Mouse (Mus musculus): ENCODE data around the gene Erc2. TPM values are rescaled to one million over a fixed set of nuclear protein-coding genes. Genes with fewer than 3 reads are reported as not detected.

Erc2 gene
- polyA plus RNA-seq, 1 experiment from 2014 or later = 13.1 TPM

GRCm38 (mm10) chr14:27674096-27674495, 51.9 kb downstream of the Erc2 start:
- H3K9me3 ChIP-seq (ENCODE audit: control insufficient read depth, low read length) = no peaks in the 10 kb centered on the region
- no peak overlapping the region for H3K4me2 ChIP-seq (ENCODE audit: low read depth)
- ATAC-seq (ENCODE audit: insufficient read depth, low FRiP score, low TSS enrichment) (no peak), DNase-seq (ENCODE audit: low spot score) (no peak)
- no peaks in the 10 kb centered on the region for H3K36me3 ChIP-seq (ENCODE audit: control insufficient read depth, insufficient read depth, low read length)
- 67% methylated on average over 4 of the region's 4 CpGs for WGBS
- H3K27me3 ChIP-seq (ENCODE audit: control insufficient read depth, insufficient read depth, low read length) = no peaks in the 10 kb centered on the region
- H3K9ac ChIP-seq (ENCODE audit: low read length) = no peak overlapping the region
- no peak overlapping the region for H3K27ac ChIP-seq (ENCODE audit: low read depth, low read length)
- no peak overlapping the region for H3K4me3 ChIP-seq (ENCODE audit: low read depth, low read length)
- H3K4me1 ChIP-seq (ENCODE audit: control insufficient read depth, insufficient read depth, low read length) = no peaks in the 10 kb centered on the region

DNA sequence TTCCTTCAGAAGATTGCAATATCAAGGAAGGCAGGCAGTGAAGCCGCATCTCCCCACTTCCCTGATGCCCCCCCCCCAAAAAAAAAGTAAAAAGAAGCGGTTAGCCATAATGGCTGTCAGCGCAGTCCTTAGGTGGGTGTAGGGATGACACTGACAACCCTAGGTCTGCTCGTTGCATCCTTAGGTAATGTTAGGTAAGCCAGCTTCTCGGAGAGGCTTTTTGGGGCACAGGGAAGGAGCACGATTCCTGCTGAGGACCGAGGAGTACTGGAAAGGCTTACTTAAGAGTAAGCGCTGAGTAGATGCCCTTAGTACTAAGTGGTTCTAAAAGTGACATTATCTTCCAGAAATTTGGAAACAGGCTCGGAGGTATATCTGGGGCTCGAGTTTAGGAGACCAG, 52.3 kb downstream of the Erc2 start:
- Histone ChIP-seq H3K27ac (ENCODE audit: low read depth, low read length) (no peak overlapping the region), H3K36me3 (ENCODE audit: control insufficient read depth, insufficient read depth, low read length) (no peaks in the 10 kb centered on the region), H3K9me3 (ENCODE audit: control insufficient read depth, low read length) (no peaks in the 10 kb centered on the region), H3K4me2 (ENCODE audit: low read depth) (no peak overlapping the region), H3K4me3 (ENCODE audit: low read depth, low read length) (no peak overlapping the region), H3K4me1 (ENCODE audit: control insufficient read depth, insufficient read depth, low read length) (no peaks in the 10 kb centered on the region), H3K9ac (ENCODE audit: low read length) (no peak overlapping the region), H3K27me3 (ENCODE audit: control insufficient read depth, insufficient read depth, low read length) (no peaks in the 10 kb centered on the region)
- no peak for ATAC-seq (ENCODE audit: insufficient read depth, low FRiP score, low TSS enrichment)
- no peak for DNase-seq (ENCODE audit: low spot score)
- 88% methylated on average over 10 of the region's 10 CpGs for WGBS

DNA sequence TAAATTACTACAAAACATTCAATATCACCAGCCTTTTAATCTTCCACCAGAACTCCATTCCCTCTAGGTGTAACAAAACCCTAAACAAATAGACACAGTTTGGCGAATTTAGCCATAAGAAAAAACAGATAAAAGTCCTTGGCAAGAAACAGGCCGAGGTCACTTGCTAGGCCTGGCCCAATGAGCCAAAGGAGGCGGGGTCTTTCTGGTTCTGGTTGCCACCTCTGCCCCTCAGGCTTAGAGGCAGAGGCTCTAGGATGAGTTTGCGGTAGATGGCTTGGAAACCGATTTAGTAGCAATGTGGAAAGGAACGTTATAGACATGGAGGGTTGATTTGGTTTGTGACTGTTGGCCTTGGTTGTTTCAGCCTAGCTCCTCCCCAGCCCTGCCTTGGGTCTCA, 52.8 kb downstream of the Erc2 start:
- H3K27ac ChIP-seq (ENCODE audit: low read depth, low read length) = no peak overlapping the region
- DNase-seq (ENCODE audit: low spot score) = no peak
- ATAC-seq (ENCODE audit: insufficient read depth, low FRiP score, low TSS enrichment) = no peak

GRCm38 (mm10) chr14:27682368-27683052, 60.3 kb downstream of the Erc2 start:
- Histone ChIP-seq H3K27me3 (ENCODE audit: control insufficient read depth, insufficient read depth, low read length) (no peaks in the 10 kb centered on the region), H3K9ac (ENCODE audit: low read length) (no peak overlapping the region), H3K36me3 (ENCODE audit: control insufficient read depth, insufficient read depth, low read length) (no peaks in the 10 kb centered on the region), H3K4me3 (ENCODE audit: low read depth, low read length) (no peak overlapping the region), H3K4me1 (ENCODE audit: control insufficient read depth, insufficient read depth, low read length) (no peaks in the 10 kb centered on the region), H3K27ac (ENCODE audit: low read depth, low read length) (no peak overlapping the region), H3K4me2 (ENCODE audit: low read depth) (no peak overlapping the region), H3K9me3 (ENCODE audit: control insufficient read depth, low read length) (no peaks in the 10 kb centered on the region)
- no peak for ATAC-seq (ENCODE audit: insufficient read depth, low FRiP score, low TSS enrichment)
- 88% methylated on average over 3 of the region's 3 CpGs for WGBS
- no peak for DNase-seq (ENCODE audit: low spot score)

More for the DNA sequence above, 52.8 kb downstream of the Erc2 start:
- no peaks in the 10 kb centered on the region for H3K4me1 ChIP-seq (ENCODE audit: control insufficient read depth, insufficient read depth, low read length)
- no peaks in the 10 kb centered on the region for H3K36me3 ChIP-seq (ENCODE audit: control insufficient read depth, insufficient read depth, low read length)
- H3K9ac ChIP-seq (ENCODE audit: low read length) = no peak overlapping the region
- 90% methylated on average over 6 of the region's 6 CpGs for WGBS
- no peak overlapping the region for H3K4me3 ChIP-seq (ENCODE audit: low read depth, low read length)
- no peaks in the 10 kb centered on the region for H3K9me3 ChIP-seq (ENCODE audit: control insufficient read depth, low read length)
- no peak overlapping the region for H3K4me2 ChIP-seq (ENCODE audit: low read depth)
- no peaks in the 10 kb centered on the region for H3K27me3 ChIP-seq (ENCODE audit: control insufficient read depth, insufficient read depth, low read length)

- WGBS = 94% methylated on average over 7 of the region's 7 CpGs
- Histone ChIP-seq H3K27ac (ENCODE audit: low read depth, low read length) (no peak overlapping the region), H3K4me2 (ENCODE audit: low read depth) (no peak overlapping the region), H3K36me3 (ENCODE audit: control insufficient read depth, insufficient read depth, low read length) (no peaks in the 10 kb centered on the region), H3K9ac (ENCODE audit: low read length) (no peak overlapping the region), H3K4me3 (ENCODE audit: low read depth, low read length) (no peak overlapping the region), H3K4me1 (ENCODE audit: control insufficient read depth, insufficient read depth, low read length) (no peaks in the 10 kb centered on the region), H3K27me3 (ENCODE audit: control insufficient read depth, insufficient read depth, low read length) (no peaks in the 10 kb centered on the region), H3K9me3 (ENCODE audit: control insufficient read depth, low read length) (no peaks in the 10 kb centered on the region)
- DNase-seq (ENCODE audit: low spot score) = no peak
- no peak for ATAC-seq (ENCODE audit: insufficient read depth, low FRiP score, low TSS enrichment)
Measured at GRCm38 (mm10) chr14:27695781-27696180, 73.6 kb downstream of the Erc2 start.

DNA sequence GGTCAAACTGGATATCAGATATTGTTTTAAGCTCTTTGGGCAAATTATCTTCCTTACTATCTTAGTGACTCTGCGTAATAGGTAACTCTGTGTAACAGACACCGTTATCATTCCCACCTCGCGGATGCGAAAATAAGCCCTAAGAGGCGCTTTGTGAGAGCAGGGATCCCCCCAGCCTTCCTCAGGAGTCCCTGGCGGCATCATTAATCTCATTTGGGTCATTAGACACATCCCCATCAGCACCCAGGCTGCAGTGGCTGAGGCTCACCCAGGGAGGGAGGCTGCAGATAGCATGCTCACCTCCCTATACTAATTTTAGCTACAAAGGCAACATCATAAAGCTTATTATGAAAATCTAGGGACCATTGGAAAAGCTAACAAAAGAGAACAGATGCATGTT, 95.1 kb downstream of the Erc2 start:
- ATAC-seq (ENCODE audit: insufficient read depth, low FRiP score, low TSS enrichment) (no peak), DNase-seq (ENCODE audit: low spot score) (no peak)
- H3K27me3 ChIP-seq (ENCODE audit: control insufficient read depth, insufficient read depth, low read length) = no peaks in the 10 kb centered on the region
- 87% methylated on average over 7 of the region's 7 CpGs for WGBS
- H3K9ac ChIP-seq (ENCODE audit: low read length) = no peak overlapping the region
- H3K36me3 ChIP-seq (ENCODE audit: control insufficient read depth, insufficient read depth, low read length) = no peaks in the 10 kb centered on the region
- H3K9me3 ChIP-seq (ENCODE audit: control insufficient read depth, low read length) = no peaks in the 10 kb centered on the region
- no peak overlapping the region for H3K4me3 ChIP-seq (ENCODE audit: low read depth, low read length)
- no peaks in the 10 kb centered on the region for H3K4me1 ChIP-seq (ENCODE audit: control insufficient read depth, insufficient read depth, low read length)
- no peak overlapping the region for H3K27ac ChIP-seq (ENCODE audit: low read depth, low read length)
- H3K4me2 ChIP-seq (ENCODE audit: low read depth) = no peak overlapping the region

DNA sequence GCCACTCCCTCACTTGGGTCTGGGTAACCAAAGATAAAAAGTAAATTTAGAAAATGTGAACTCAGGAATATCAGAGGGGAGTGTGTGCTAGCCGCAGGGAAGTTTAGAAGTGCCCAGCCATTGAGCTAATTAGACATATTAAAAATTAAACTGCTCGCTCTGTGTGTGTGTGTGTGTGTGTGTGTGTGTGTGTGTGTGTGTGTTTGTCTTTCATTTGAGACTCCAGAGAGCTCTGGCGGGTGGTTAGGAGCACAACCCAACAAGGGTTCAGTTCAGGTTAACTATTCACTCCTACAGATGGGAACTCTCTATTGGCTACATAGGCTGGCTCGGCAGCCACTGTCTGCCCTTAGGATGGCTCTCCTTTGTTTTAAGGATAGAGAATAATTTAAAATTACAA, 97.4 kb downstream of the Erc2 start:
- no peaks in the 10 kb centered on the region for H3K36me3 ChIP-seq (ENCODE audit: control insufficient read depth, insufficient read depth, low read length)
- no peak overlapping the region for H3K9ac ChIP-seq (ENCODE audit: low read length)
- no peak overlapping the region for H3K4me3 ChIP-seq (ENCODE audit: low read depth, low read length)
- H3K9me3 ChIP-seq (ENCODE audit: control insufficient read depth, low read length) = no peaks in the 10 kb centered on the region
- no peak overlapping the region for H3K27ac ChIP-seq (ENCODE audit: low read depth, low read length)
- ATAC-seq (ENCODE audit: insufficient read depth, low FRiP score, low TSS enrichment) = no peak
- H3K4me1 ChIP-seq (ENCODE audit: control insufficient read depth, insufficient read depth, low read length) = no peaks in the 10 kb centered on the region
- H3K4me2 ChIP-seq (ENCODE audit: low read depth) = no peak overlapping the region
- DNase-seq (ENCODE audit: low spot score) = no peak
- no peaks in the 10 kb centered on the region for H3K27me3 ChIP-seq (ENCODE audit: control insufficient read depth, insufficient read depth, low read length)
- 77% methylated on average over 4 of the region's 4 CpGs for WGBS

- Histone ChIP-seq H3K27ac (ENCODE audit: low read depth, low read length) (no peak overlapping the region), H3K4me2 (ENCODE audit: low read depth) (no peak overlapping the region), H3K9me3 (ENCODE audit: control insufficient read depth, low read length) (no peaks in the 10 kb centered on the region), H3K4me1 (ENCODE audit: control insufficient read depth, insufficient read depth, low read length) (no peaks in the 10 kb centered on the region), H3K4me3 (ENCODE audit: low read depth, low read length) (no peak overlapping the region), H3K27me3 (ENCODE audit: control insufficient read depth, insufficient read depth, low read length) (no peaks in the 10 kb centered on the region), H3K36me3 (ENCODE audit: control insufficient read depth, insufficient read depth, low read length) (no peaks in the 10 kb centered on the region), H3K9ac (ENCODE audit: low read length) (no peak overlapping the region)
- DNase-seq (ENCODE audit: low spot score) (no peak), ATAC-seq (ENCODE audit: insufficient read depth, low FRiP score, low TSS enrichment) (no peak)
- 96% methylated on average over 3 of the region's 3 CpGs for WGBS
Measured at GRCm38 (mm10) chr14:27720944-27721343, 98.7 kb downstream of the Erc2 start.

- H3K4me3 ChIP-seq (ENCODE audit: low read depth, low read length) = no peak overlapping the region
- H3K4me2 ChIP-seq (ENCODE audit: low read depth) = no peak overlapping the region
- no peaks in the 10 kb centered on the region for H3K9me3 ChIP-seq (ENCODE audit: control insufficient read depth, low read length)
- ATAC-seq (ENCODE audit: insufficient read depth, low FRiP score, low TSS enrichment) (no peak), DNase-seq (ENCODE audit: low spot score) (no peak)
- H3K9ac ChIP-seq (ENCODE audit: low read length) = no peak overlapping the region
- H3K27me3 ChIP-seq (ENCODE audit: control insufficient read depth, insufficient read depth, low read length) = no peaks in the 10 kb centered on the region
- no peaks in the 10 kb centered on the region for H3K36me3 ChIP-seq (ENCODE audit: control insufficient read depth, insufficient read depth, low read length)
- no peak overlapping the region for H3K27ac ChIP-seq (ENCODE audit: low read depth, low read length)
- WGBS = 80% methylated on average over 3 of the region's 3 CpGs
- no peaks in the 10 kb centered on the region for H3K4me1 ChIP-seq (ENCODE audit: control insufficient read depth, insufficient read depth, low read length)
Measured at GRCm38 (mm10) chr14:27721759-27722158, 99.5 kb downstream of the Erc2 start.
